Mouse (Mus musculus): ENCODE data around the gene Bckdhb. TPM values are rescaled to one million over a fixed set of nuclear protein-coding genes. Genes with fewer than 3 reads are reported as not detected.
"Not testable (repeated sequence)": the region's sequence is repeated elsewhere in the genome, so short reads cannot be mapped to it uniquely, and the experiment has no call there.

Gene Bckdhb
- total RNA-seq, 2 experiments from 2014 or later: 23.4 to 25.9 TPM

- ATAC-seq (replicated peaks; ENCODE audit: poor library complexity, severe bottlenecking): no peak
Observed at GRCm38 (mm10) chr9:83962098-83963086, 37.4 kb downstream of the Bckdhb start.

- no peak for ATAC-seq (replicated peaks; ENCODE audit: poor library complexity, severe bottlenecking)
Observed at GRCm38 (mm10) chr9:83963296-83963695, 38.4 kb downstream of the Bckdhb start.

GRCm38 (mm10) chr9:83964376-83964775, 39.4 kb downstream of the Bckdhb start:
- no peak for ATAC-seq (replicated peaks; ENCODE audit: poor library complexity, severe bottlenecking)

GRCm38 (mm10) chr9:83967439-83968050, 42.6 kb downstream of the Bckdhb start:
- ATAC-seq (replicated peaks; ENCODE audit: poor library complexity, severe bottlenecking): no peak

GRCm38 (mm10) chr9:83969326-83969725, 44.4 kb downstream of the Bckdhb start:
- no peak for ATAC-seq (replicated peaks; ENCODE audit: poor library complexity, severe bottlenecking)

GRCm38 (mm10) chr9:83973467-83973866, 48.5 kb downstream of the Bckdhb start:
- no peak for ATAC-seq (replicated peaks; ENCODE audit: poor library complexity, severe bottlenecking)

- no peak for ATAC-seq (replicated peaks; ENCODE audit: poor library complexity, severe bottlenecking)
Observed at GRCm38 (mm10) chr9:83975811-83976210, 50.9 kb downstream of the Bckdhb start.

- no peak for ATAC-seq (replicated peaks; ENCODE audit: poor library complexity, severe bottlenecking)
Observed at GRCm38 (mm10) chr9:83981234-83981633, 56.3 kb downstream of the Bckdhb start.

- ATAC-seq (replicated peaks; ENCODE audit: poor library complexity, severe bottlenecking): no peak
Observed at GRCm38 (mm10) chr9:84008961-84009360, 84.0 kb downstream of the Bckdhb start.

GRCm38 (mm10) chr9:84011146-84011545, 86.2 kb downstream of the Bckdhb start:
- ATAC-seq (replicated peaks; ENCODE audit: poor library complexity, severe bottlenecking): no peak

- ATAC-seq (replicated peaks; ENCODE audit: poor library complexity, severe bottlenecking): not testable (repeated sequence)
Observed at GRCm38 (mm10) chr9:84018141-84018540, 93.2 kb downstream of the Bckdhb start.

- 0 out of 2 replicates have a peak, but pooled peaks have one; percentile 44 for ATAC-seq (replicated peaks; ENCODE audit: poor library complexity, severe bottlenecking)
Observed at GRCm38 (mm10) chr9:84019627-84020026, 94.7 kb downstream of the Bckdhb start.

- ATAC-seq (replicated peaks; ENCODE audit: poor library complexity, severe bottlenecking): no peak
Observed at GRCm38 (mm10) chr9:84021189-84021588, 96.2 kb downstream of the Bckdhb start.

GRCm38 (mm10) chr9:84028120-84028519, 103.2 kb downstream of the Bckdhb start:
- ATAC-seq (replicated peaks; ENCODE audit: poor library complexity, severe bottlenecking): no peak

- ATAC-seq (replicated peaks; ENCODE audit: poor library complexity, severe bottlenecking): no peak
Observed at GRCm38 (mm10) chr9:84030691-84031290, 105.8 kb downstream of the Bckdhb start.

GRCm38 (mm10) chr9:84031406-84031805, 106.5 kb downstream of the Bckdhb start:
- ATAC-seq (replicated peaks; ENCODE audit: poor library complexity, severe bottlenecking): no peak; the same call in 1 of the 2 replicates

- ATAC-seq (replicated peaks; ENCODE audit: poor library complexity, severe bottlenecking): no peak
Observed at GRCm38 (mm10) chr9:84032669-84033341, 107.9 kb downstream of the Bckdhb start.

- no peak for ATAC-seq (replicated peaks; ENCODE audit: poor library complexity, severe bottlenecking)
Observed at GRCm38 (mm10) chr9:84036046-84036445, 111.1 kb downstream of the Bckdhb start.

GRCm38 (mm10) chr9:84037224-84037623, 112.3 kb downstream of the Bckdhb start:
- no peak for ATAC-seq (replicated peaks; ENCODE audit: poor library complexity, severe bottlenecking)

- ATAC-seq (replicated peaks; ENCODE audit: poor library complexity, severe bottlenecking): no peak
Observed at GRCm38 (mm10) chr9:84038946-84039345, 114.0 kb downstream of the Bckdhb start.

Measured in granulocyte monocyte progenitor cell, adult 5-6 weeks (primary cell).